Mouse (Mus musculus) adrenal gland, adult (tissue): ENCODE measurements around the gene Rasgrf2.
A peak's percentile ranks its signal among the peaks of the same experiment; 100 is the strongest.

Source experiments
- DNase-seq, 2 experiments: peaks; one replicate each; pipeline ENCODE4 v3.0.0; 2022 to 2023; ENCODE audit warnings: low spot score in 1 of 2; ENCODE audit not compliant: inconsistent age in 2 of 2

The Rasgrf2 gene

GRCm38 (mm10) chr13:91890031-91890619 lies 241.3 kb downstream of the Rasgrf2 start:
- no peak for DNase-seq

GRCm38 (mm10) chr13:91884714-91885386 lies 246.6 kb downstream of the Rasgrf2 start:
- DNase-seq, result no peak

- DNase-seq, result peak; percentile 27 to 74
Observed at GRCm38 (mm10) chr13:91881837-91882480, 249.5 kb downstream of the Rasgrf2 start.

GRCm38 (mm10) chr13:91880256-91880655 lies 251.2 kb downstream of the Rasgrf2 start:
- DNase-seq, result no peak

GRCm38 (mm10) chr13:91877996-91878395 lies 253.5 kb downstream of the Rasgrf2 start:
- DNase-seq, result no peak

GRCm38 (mm10) chr13:91877350-91877749 lies 254.1 kb downstream of the Rasgrf2 start:
- DNase-seq, result no peak

- no peak for DNase-seq
Observed at GRCm38 (mm10) chr13:91876741-91877349, 254.6 kb downstream of the Rasgrf2 start, which contains the start of gene Ckmt2. Gene Ckmt2 (minus strand): TSS chr13:91876885.

- no peak for DNase-seq
Observed at GRCm38 (mm10) chr13:91875581-91875980, 255.9 kb downstream of the Rasgrf2 start.

GRCm38 (mm10) chr13:91874565-91874964 lies 256.9 kb downstream of the Rasgrf2 start:
- DNase-seq, result no peak

GRCm38 (mm10) chr13:91873734-91874329 lies 257.6 kb downstream of the Rasgrf2 start:
- no peak for DNase-seq

- DNase-seq, result no peak
Observed at GRCm38 (mm10) chr13:91868577-91868976, 262.9 kb downstream of the Rasgrf2 start.

GRCm38 (mm10) chr13:91858835-91859234 lies 272.6 kb downstream of the Rasgrf2 start:
- DNase-seq, result peak in 1 of 2 experiments; percentile 43

GRCm38 (mm10) chr13:91857427-91857826 lies 274.0 kb downstream of the Rasgrf2 start:
- no peak for DNase-seq

GRCm38 (mm10) chr13:91854412-91854811 lies 277.0 kb downstream of the Rasgrf2 start:
- DNase-seq, result no peak
